In genomic region chr17:34237741-34238140, GRCm38 (mm10) we compare ENCODE assay signal across 17 mouse cellular contexts. TPM values are rescaled to one million over a fixed set of nuclear protein-coding genes. Genes with fewer than 3 reads are reported as not detected.
"Had no signal": no experiment of that assay in that cellular context is flagged by ENCODE, and none has a peak within 500 bp of the region (broad histone marks: within the 10 kb centered on the region; RNA-seq: fewer than 3 reads in every experiment).

No protein-coding gene starts in this region.

- DNase-seq: lung, adult 18-20 months; lung, embryonic 14.5 days; lung, postnatal 10 days; lung, postnatal 4 days; midbrain, embryonic 14.5 days; retina, postnatal 1 day; right cerebral cortex, adult 18-20 months; right cerebral cortex, postnatal 25 days; right cerebral cortex, postnatal 4 days; thymus, adult 2 months; thymus, postnatal 25 days had no signal

RNA-seq across cellular contexts. Expression of gene H2-Ob, which starts 1.0 kb away (rescaled TPM):
- polyA plus RNA-seq: lung, embryonic 14.5 days; midbrain, embryonic 10.5 days; midbrain, embryonic 12.5 days; midbrain, embryonic 14.5 days; myocyte; neural tube, embryonic 11.5 days; neural tube, embryonic 13.5 days had no signal

RNA-seq across cellular contexts. Expression of gene H2-Ab1, which starts 19.7 kb away (rescaled TPM):
- polyA plus RNA-seq: myocyte had no signal

RNA-seq across cellular contexts. Expression of gene H2-Aa, which starts 49.9 kb away (rescaled TPM):
- polyA plus RNA-seq: midbrain, embryonic 10.5 days; midbrain, embryonic 16.5 days; myocyte; neural tube, embryonic 11.5 days had no signal
